Mouse (Mus musculus) kidney, adult 2 months (tissue): Measurements from ENCODE around the gene Iqsec3.

Experiments used
- CTCF ChIP-seq: fragments of 200-500 bp; conservative IDR thresholded peaks from 2 replicates; pipeline ENCODE4 v1.5.1; 2011; ENCODE audit warnings: low read depth, mild to moderate bottlenecking, control low read depth, low read length, moderate library complexity, mixed read lengths; ENCODE audit not compliant: insufficient read depth, insufficient read length
- POLR2A ChIP-seq: fragments of 200-500 bp; IDR thresholded peaks from one replicate; pipeline ENCODE4 v1.6.1; 2011; ENCODE audit warnings: low read depth, low read length, control low read depth

DNA sequence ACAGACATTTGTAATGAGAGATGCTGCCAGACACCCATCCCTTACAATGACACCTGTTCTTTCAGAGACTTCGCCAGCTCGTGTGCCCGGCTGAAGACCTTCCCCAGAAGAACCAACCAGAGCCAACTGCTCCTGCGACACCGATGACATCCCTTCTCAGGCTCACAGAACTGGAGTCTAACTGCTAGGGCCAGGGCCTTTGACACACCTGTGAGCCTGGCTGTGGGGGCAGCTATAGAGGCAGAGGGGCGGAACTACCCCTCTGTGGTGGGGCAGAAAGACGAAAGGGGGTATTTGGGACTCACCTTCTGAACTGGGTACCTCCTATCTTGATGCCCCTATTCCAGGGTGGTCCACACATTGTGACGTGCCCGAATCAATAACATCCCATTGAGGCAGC is 136.2 kb downstream of the Iqsec3 start:
- TF ChIP-seq CTCF (no peak), POLR2A (no peak)
